Mouse (Mus musculus) brain, adult 10 weeks (tissue): Measurements from ENCODE around the gene Dnajc16. TPM values are rescaled to one million over a fixed set of nuclear protein-coding genes. Genes with fewer than 3 reads are reported as not detected.

ENCODE experiments used
- polyA plus RNA-seq: library from polyadenylated mRNA; stranded (reverse); fragments of 350-450 nt; fragmentation: Illumina TruSeq; extraction: RNeasy Lipid Tissue Mini Kit (QIAGEN cat#74804); gene quantifications from one replicate; pipeline ENCODE4 v1.2.3, GENCODE M21; 2015; ENCODE audit warnings: low read depth, low replicate concordance

The Dnajc16 gene
- 28.5 TPM for polyA plus RNA-seq

GRCm38 (mm10) chr4:141790524-141790990 lies at the start of gene Dnajc16:
Gene Dnajc16 (minus strand): TSS chr4:141790931.

GRCm38 (mm10) chr4:141826060-141826459 lies 35.3 kb upstream of the Dnajc16 start, which contains the start of gene Cela2a:
Gene Cela2a (minus strand): TSS chr4:141826160.

GRCm38 (mm10) chr4:141793282-141794151 lies 2.8 kb upstream of the Dnajc16 start, which contains the start of gene Casp9:
Gene Casp9 (plus strand): TSS chr4:141793612.

GRCm38 (mm10) chr4:141746578-141747346 lies 44.0 kb downstream of the Dnajc16 start, which contains the start of gene Agmat:
Gene Agmat (plus strand): TSS chr4:141746672.

GRCm38 (mm10) chr4:141722731-141723672 lies 67.7 kb downstream of the Dnajc16 start, which contains the start of gene Ddi2:
Gene Ddi2 (minus strand): TSS chr4:141723419.

Other genes starting within 250 kb of the Dnajc16 start
- gene Fblim1, start 184.8 kb downstream of the Dnajc16 start, polyA plus RNA-seq: 1.2 TPM
- gene Tmem82, start 172.3 kb downstream of the Dnajc16 start, polyA plus RNA-seq: 0.43 TPM
- 8.2 TPM for gene Slc25a34, start 167.1 kb downstream of the Dnajc16 start, polyA plus RNA-seq
- 66.4 TPM for gene Plekhm2, start 126.0 kb downstream of the Dnajc16 start, polyA plus RNA-seq
- 6.5 TPM for gene Rsc1a1, start 105.3 kb downstream of the Dnajc16 start, polyA plus RNA-seq
- 20.2 TPM for gene Ddi2, start 67.5 kb downstream of the Dnajc16 start, polyA plus RNA-seq
- 2.3 TPM for gene Agmat, start 44.3 kb downstream of the Dnajc16 start, polyA plus RNA-seq
- 16.7 TPM for gene Casp9, start 2.7 kb upstream of the Dnajc16 start, polyA plus RNA-seq
- gene Cela2a, start 35.2 kb upstream of the Dnajc16 start, polyA plus RNA-seq: not detected
- gene Ctrc, start 55.4 kb upstream of the Dnajc16 start, polyA plus RNA-seq: not detected
- 233 TPM for gene Efhd2, start 84.0 kb upstream of the Dnajc16 start, polyA plus RNA-seq
- gene Fhad1, start 224.2 kb upstream of the Dnajc16 start, polyA plus RNA-seq: 10.1 TPM